Mouse (Mus musculus) forebrain, postnatal 0 days (tissue): Measurements from ENCODE around the gene Hist1h2ae. TPM values are rescaled to one million over a fixed set of nuclear protein-coding genes. Genes with fewer than 3 reads are reported as not detected.
"Not testable (repeated sequence)": the region's sequence is repeated elsewhere in the genome, so short reads cannot be mapped to it uniquely, and the experiment has no call there.

ENCODE experiments used
- ATAC-seq: fragments of 200-750 bp; cut with Nextera tagmentation; 2 replicates; pipeline ENCODE4 v1.8.0; 2017; ENCODE audit warnings: mild to moderate bottlenecking, moderate library complexity
- DNase-seq: peaks from one replicate; pipeline ENCODE4 v3.0.0-alpha.2; 2015
- H3K27ac ChIP-seq: fragments of 300-500 bp; sonication (generic); 2 replicates; pipeline ENCODE4 v1.5.1; 2014; ENCODE audit warnings: low read depth, mild to moderate bottlenecking, antibody characterized with exemption, low read length, moderate library complexity, mixed read lengths
- H3K27me3 ChIP-seq: fragments of 300-500 bp; sonication (generic); 2 replicates; pipeline ENCODE4 v1.6.1; 2014; ENCODE audit warnings: mild to moderate bottlenecking, low read length, mixed read lengths; ENCODE audit not compliant: insufficient read depth
- H3K36me3 ChIP-seq: fragments of 300-500 bp; sonication (generic); 2 replicates; pipeline ENCODE4 v1.6.1; 2014; ENCODE audit warnings: mild to moderate bottlenecking, moderate library complexity; ENCODE audit not compliant: insufficient read depth
- H3K4me1 ChIP-seq: fragments of 300-500 bp; sonication (generic); 2 replicates; pipeline ENCODE4 v1.6.1; 2014; ENCODE audit warnings: antibody characterized with exemption; ENCODE audit not compliant: insufficient read depth
- H3K4me2 ChIP-seq: fragments of 300-500 bp; sonication (generic); 2 replicates; pipeline ENCODE4 v1.6.1; 2014; ENCODE audit warnings: low read depth, mild to moderate bottlenecking, moderate library complexity
- H3K4me3 ChIP-seq: fragments of 300-500 bp; sonication (generic); 2 replicates; pipeline ENCODE4 v1.5.1; 2014; ENCODE audit warnings: low read depth, low read length, mixed read lengths
- H3K9ac ChIP-seq: fragments of 300-500 bp; sonication (generic); 2 replicates; pipeline ENCODE4 v1.6.1; 2014; ENCODE audit warnings: mild to moderate bottlenecking
- H3K9me3 ChIP-seq: fragments of 300-500 bp; sonication (generic); 2 replicates; pipeline ENCODE4 v1.6.1; 2016; ENCODE audit warnings: low read length
- CTCF ChIP-seq: sonication (generic); IDR thresholded peaks from 2 replicates; pipeline ENCODE4 v1.5.1; 2016; ENCODE audit warnings: antibody characterized with exemption, control low read depth, low read depth
- WGBS: fragments of 180-500 bp; shearing (Covaris S2); extraction: QIAGEN DNeasy Blood & Tissue Kit; methylation state at CpG from one replicate; pipeline ENCODE4 v1.1.7; 2014; 5-methylcytosine and 5-hydroxymethylcytosine counted together
- polyA plus RNA-seq: library from polyadenylated mRNA; unstranded; fragments of >200 nt; fragmentation: Nextera tagmentation; extraction: Ambion mirVana; gene quantifications from 2 replicates; pipeline ENCODE4 v1.2.1, GENCODE M21; 2015
- total RNA-seq: library from RNA; depleted of rRNA; stranded (reverse); fragments of >200 nt; gene quantifications from 2 replicates; pipeline ENCODE4 v1.2.3, GENCODE M21; 2014

The Hist1h2ae gene
- total and polyA plus RNA-seq, 2 experiments from 2014 or later: 12.5 to 111 TPM

GRCm38 (mm10) chr13:23538249-23538648 lies 32.8 kb downstream of the Hist1h2ae start:
- H3K4me3 ChIP-seq: no peak overlapping the region
- no peak overlapping the region for H3K4me2 ChIP-seq
- DNase-seq (no peak), ATAC-seq (no peak)
- no peaks in the 10 kb centered on the region for H3K9me3 ChIP-seq
- no peak overlapping the region for H3K27ac ChIP-seq
- H3K27me3 ChIP-seq: no peaks in the 10 kb centered on the region
- TF ChIP-seq CTCF: no peak
- H3K36me3 ChIP-seq: no peaks in the 10 kb centered on the region
- 80% methylated on average over 5 of the region's 5 CpGs for WGBS
- H3K4me1 ChIP-seq: peaks cover 12% of the 10 kb centered on the region
- no peak overlapping the region for H3K9ac ChIP-seq

- Histone ChIP-seq H3K4me1 (peaks cover 19% of the 10 kb centered on the region), H3K4me3 (no peak overlapping the region), H3K36me3 (no peaks in the 10 kb centered on the region), H3K4me2 (no peak overlapping the region), H3K27me3 (no peaks in the 10 kb centered on the region), H3K9ac (no peak overlapping the region), H3K27ac (no peak overlapping the region), H3K9me3 (no peaks in the 10 kb centered on the region)
- no peak for TF ChIP-seq CTCF
- ATAC-seq: no peak
- no peak for DNase-seq
- 77% methylated on average over 3 of the region's 3 CpGs for WGBS
Measured at GRCm38 (mm10) chr13:23537006-23537710, 33.9 kb downstream of the Hist1h2ae start.

- Histone ChIP-seq H3K9ac (peak overlapping the region; percentile 18; the same call in 1 of the 2 replicates), H3K27ac (no peak overlapping the region), H3K36me3 (no peaks in the 10 kb centered on the region), H3K9me3 (no peaks in the 10 kb centered on the region), H3K4me1 (peaks cover 22% of the 10 kb centered on the region), H3K4me3 (peak overlapping the region; percentile 47), H3K27me3 (no peaks in the 10 kb centered on the region), H3K4me2 (peak overlapping the region; percentile 72; the same call in 1 of the 2 replicates)
- TF ChIP-seq CTCF: no peak
- ATAC-seq (no peak), DNase-seq (no peak)
- WGBS: 15% methylated on average over 7 of the region's 7 CpGs
Measured at GRCm38 (mm10) chr13:23536076-23536822, 34.8 kb downstream of the Hist1h2ae start.

DNA sequence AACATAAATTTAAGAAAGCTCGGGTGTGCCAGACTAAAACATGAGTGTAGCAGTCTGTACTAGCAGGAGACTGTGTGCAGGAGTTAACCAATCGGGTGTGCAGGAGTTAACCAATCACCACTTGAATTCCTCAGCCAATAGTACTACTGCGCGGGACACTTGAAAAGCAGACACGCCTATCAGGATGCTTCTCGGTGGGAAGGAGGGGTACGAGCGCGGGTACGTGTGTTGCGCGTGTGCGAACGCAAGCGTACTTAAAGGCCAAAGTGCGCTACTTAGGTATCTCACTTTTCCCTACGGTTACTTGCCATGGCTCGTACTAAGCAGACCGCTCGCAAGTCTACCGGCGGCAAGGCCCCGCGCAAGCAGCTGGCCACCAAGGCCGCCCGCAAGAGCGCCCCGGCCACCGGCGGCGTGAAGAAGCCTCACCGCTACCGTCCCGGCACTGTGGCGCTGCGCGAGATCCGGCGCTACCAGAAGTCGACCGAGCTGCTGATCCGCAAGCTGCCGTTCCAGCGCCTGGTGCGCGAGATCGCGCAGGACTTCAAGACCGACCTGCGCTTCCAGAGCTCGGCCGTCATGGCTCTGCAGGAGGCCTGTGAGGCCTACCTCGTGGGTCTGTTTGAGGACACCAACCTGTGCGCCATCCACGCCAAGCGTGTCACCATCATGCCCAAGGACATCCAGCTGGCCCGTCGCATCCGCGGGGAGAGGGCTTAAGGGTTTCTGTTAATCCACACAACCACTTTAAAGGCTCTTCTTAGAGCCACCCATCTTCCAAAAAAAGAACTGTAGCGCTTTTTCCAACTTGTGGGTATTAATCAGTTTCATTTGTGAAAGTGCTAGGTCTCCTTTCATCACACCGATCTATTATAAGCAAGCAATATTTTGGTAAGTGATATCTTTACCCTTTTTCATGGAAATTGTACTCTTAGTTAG lies 35.6 kb downstream of the Hist1h2ae start, which contains the start of gene Hist1h3g:
TSS of gene Hist1h3g (plus strand) at position 286 of the 939 bp plus-strand sequence.
- peak within 1 kb of the TSS; percentile 67 for H3K27ac ChIP-seq
- peak within 1 kb of the TSS; percentile 22 for H3K9ac ChIP-seq
- ATAC-seq: peak; percentile 90
- H3K27me3 ChIP-seq, H3K36me3 ChIP-seq, H3K9me3 ChIP-seq: not testable (repeated sequence)
- peak within 1 kb of the TSS; percentile 47 for H3K4me3 ChIP-seq
- H3K4me1 ChIP-seq: peaks cover 22% of the 10 kb centered on the region
- peak; percentile 96 for DNase-seq
- peak within 1 kb of the TSS; percentile 72 for H3K4me2 ChIP-seq
- WGBS: under 1% methylated on average over 48 of the region's 62 CpGs

DNA sequence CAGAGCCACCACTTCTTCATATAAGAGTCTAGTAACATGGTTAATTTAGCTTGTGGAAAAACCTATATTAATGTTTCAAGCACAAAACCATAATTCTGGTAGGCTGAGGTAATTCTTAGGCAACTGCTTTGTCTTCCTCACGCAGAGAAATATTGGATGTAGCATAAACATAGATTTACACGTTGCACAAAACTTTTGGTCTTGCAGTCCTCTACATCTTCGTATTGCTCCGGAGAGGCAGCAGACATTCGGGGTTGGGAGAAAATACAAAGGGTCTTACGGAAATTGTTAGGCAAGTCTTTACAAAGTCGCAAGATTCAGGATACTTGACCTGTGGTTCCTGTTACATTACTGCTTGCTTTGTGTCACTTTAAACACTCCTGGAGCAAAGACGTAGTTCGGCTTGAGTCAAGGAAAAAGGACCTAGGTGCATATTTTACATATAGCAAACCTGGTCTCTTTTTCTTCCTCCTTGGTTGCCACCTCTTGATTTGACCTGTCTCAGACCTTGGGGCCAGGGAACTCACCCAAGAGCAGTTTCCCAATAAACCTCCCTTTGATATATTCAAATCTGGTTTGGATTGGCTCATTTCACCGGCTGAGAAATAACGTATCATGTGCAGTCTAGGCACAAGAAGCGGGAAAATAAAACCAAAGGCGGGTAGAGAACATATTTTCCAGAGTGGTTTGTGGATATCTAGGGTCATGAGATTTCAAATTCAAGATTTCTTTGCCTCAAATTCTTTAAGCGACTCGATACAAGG lies 36.5 kb downstream of the Hist1h2ae start:
- Histone ChIP-seq H3K4me1 (peaks cover 22% of the 10 kb centered on the region), H3K9me3 (no peaks in the 10 kb centered on the region), H3K4me2 (peak overlapping the region; percentile 72), H3K9ac (peak overlapping the region; percentile 22; the same call in 1 of the 2 replicates), H3K36me3 (no peaks in the 10 kb centered on the region), H3K4me3 (peak overlapping the region; percentile 47), H3K27me3 (no peaks in the 10 kb centered on the region), H3K27ac (peak overlapping the region; percentile 67)
- under 1% methylated on average over 15 of the region's 15 CpGs for WGBS
- DNase-seq (no peak), ATAC-seq (0 out of 2 replicates have a peak, but pooled peaks have one; percentile 8)
- no peak for TF ChIP-seq CTCF

GRCm38 (mm10) chr13:23533560-23534367 lies 37.3 kb downstream of the Hist1h2ae start, which contains the start of gene Hist1h2af:
Gene Hist1h2af, plus strand, starts transcription at chr13:23533906.
- WGBS: under 1% methylated on average over 19 of the region's 53 CpGs
- Histone ChIP-seq H3K27ac (peak within 1 kb of the TSS; percentile 67), H3K4me3 (peak within 1 kb of the TSS; percentile 47), H3K9ac (peak within 1 kb of the TSS; percentile 22), H3K4me1 (peaks cover 22% of the 10 kb centered on the region), H3K4me2 (peak within 1 kb of the TSS; percentile 72)
- ATAC-seq: peak; percentile 30; the same call in 1 of the 2 replicates
- peak; percentile 90 for DNase-seq
- not testable (repeated sequence) for H3K9me3 ChIP-seq, H3K36me3 ChIP-seq, H3K27me3 ChIP-seq
